Mouse (Mus musculus): Measurements from ENCODE around the gene Mif. TPM values are rescaled to one million over a fixed set of nuclear protein-coding genes. Genes with fewer than 3 reads are reported as not detected.

The Mif gene
- total RNA-seq, 2 experiments from 2014 or later, result 294 to 301 TPM

Other genes with a start within 250 kb of the Mif start
- gene Susd2, start 216.2 kb downstream of the Mif start, total RNA-seq (2021), result 10 to 100 TPM in 1 of 2 experiments, 1 to 10 TPM in 1; 7.4 to 17.2 TPM
- 10 to 100 TPM; 49.4 to 58.5 TPM for gene Cabin1, start 95.9 kb downstream of the Mif start, total RNA-seq (2021)
- gene Ddt, start 86.8 kb downstream of the Mif start, total RNA-seq (2021), result 10 to 100 TPM; 57.0 to 67.9 TPM
- gene Gm20441, start 79.3 kb downstream of the Mif start, total RNA-seq (2021), result under 1 TPM in 1 of 2 experiments, not detected in 1; 0.82 TPM
- gene Gstt3, start 78.8 kb downstream of the Mif start, total RNA-seq (2021), result 10 to 100 TPM; 12.7 to 21.7 TPM
- 10 to 100 TPM; 21.1 to 30.2 TPM for gene Gstt1, start 61.7 kb downstream of the Mif start, total RNA-seq (2021)
- not detected for gene Gstt4, start 37.7 kb downstream of the Mif start, total RNA-seq (2021)
- 10 to 100 TPM; 33.0 to 41.5 TPM for gene Gstt2, start 22.8 kb downstream of the Mif start, total RNA-seq (2021)
- gene Derl3, start 33.2 kb upstream of the Mif start, total RNA-seq (2021), result 1 to 10 TPM; 3.0 to 6.0 TPM
- 10 to 100 TPM; 91.2 to 95.2 TPM for gene Smarcb1, start 61.4 kb upstream of the Mif start, total RNA-seq (2021)
- 100 to 1,000 TPM; 310 to 396 TPM for gene Chchd10, start 72.9 kb upstream of the Mif start, total RNA-seq (2021)
- gene Mmp11, start 76.3 kb upstream of the Mif start, total RNA-seq (2021), result 10 to 100 TPM; 14.7 to 19.0 TPM
- gene Gm867, start 80.4 kb upstream of the Mif start, total RNA-seq (2021), result 1 to 10 TPM in 1 of 2 experiments, under 1 TPM in 1; 0.90 to 1.8 TPM
- under 1 TPM; 0.53 to 0.71 TPM for gene Vpreb3, start 82.8 kb upstream of the Mif start, total RNA-seq (2021)
- under 1 TPM; 0.14 TPM for gene Gm5134, start 94.3 kb upstream of the Mif start, total RNA-seq (2021)
- gene Zfp280b, start 172.4 kb upstream of the Mif start, total RNA-seq (2021), result 10 to 100 TPM; 14.5 to 16.6 TPM